Comparison of ENCODE assay signal across 8 mouse cellular contexts in the genomic region with DNA sequence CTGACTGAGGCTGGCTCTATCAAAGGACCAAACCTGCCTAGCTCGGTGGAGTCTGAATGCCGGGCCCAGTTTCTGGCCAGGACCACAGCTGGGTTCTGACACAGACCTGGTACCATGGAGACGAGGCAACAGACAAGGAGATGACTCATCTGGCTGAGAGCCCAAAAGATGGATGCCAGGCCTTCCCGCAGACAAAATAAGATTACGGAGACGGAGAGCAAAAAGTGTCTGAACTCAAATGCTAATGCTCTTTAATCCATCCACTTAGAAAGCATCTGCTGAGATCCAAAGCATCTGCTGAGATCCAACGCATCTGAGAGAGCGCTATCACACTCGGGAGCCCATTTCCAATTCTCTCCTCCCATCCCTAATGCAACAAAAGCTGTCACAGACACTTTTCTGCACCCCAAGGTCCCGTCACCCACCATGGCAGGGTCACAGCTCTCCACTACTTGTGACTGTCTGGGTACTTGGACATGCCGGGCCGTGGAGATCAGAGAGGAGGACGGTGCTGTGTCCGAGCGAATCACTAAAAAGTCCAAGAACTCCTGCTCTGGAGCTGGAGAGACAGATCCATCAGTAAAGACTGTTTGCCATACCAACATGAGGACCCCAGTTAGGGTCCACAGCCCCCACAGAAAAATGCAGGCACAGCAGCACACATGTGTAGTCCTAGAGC.
DNase-seq lines count a peak whose midpoint lies in the region; ATAC-seq and TF ChIP-seq lines count a peak whose summit lies in the region.

No protein-coding gene starts in this region.

- WGBS in forebrain, embryonic 16.5 days = 45% methylated on average over 15 of the region's 15 CpGs
- WGBS in lung, embryonic 14.5 days = 59% methylated on average over 15 of the region's 15 CpGs

- H3K27me3 ChIP-seq in forebrain, embryonic 16.5 days (replicated peaks; ENCODE audit: control insufficient read depth, insufficient read depth, low read length) = no peaks in the 10 kb centered on the region
- H3K27me3 ChIP-seq in lung, embryonic 14.5 days (ENCODE audit: insufficient read depth, low read length) = no peaks in the 10 kb centered on the region

- H3K27ac ChIP-seq in forebrain, embryonic 16.5 days (ENCODE audit: low read length) = peak overlapping the region; percentile 57
- peak overlapping the region; percentile 70; the same call in 1 of the 2 replicates for H3K27ac ChIP-seq in lung, embryonic 14.5 days (ENCODE audit: low read depth)

- H3K9ac ChIP-seq in forebrain, embryonic 16.5 days (replicated peaks; ENCODE audit: low read depth, low read length) = no peak overlapping the region
- no peak overlapping the region for H3K9ac ChIP-seq in lung, embryonic 14.5 days

- no peaks in the 10 kb centered on the region for H3K9me3 ChIP-seq in forebrain, embryonic 16.5 days (ENCODE audit: control insufficient read depth, low read length)
- H3K9me3 ChIP-seq in lung, embryonic 14.5 days (ENCODE audit: low read depth, low read length) = no peaks in the 10 kb centered on the region

- DNase-seq in cerebellum, adult 11-12 months = peak; percentile 6
- DNase-seq in cerebellum, adult 11 months = no peak
- peak; percentile 87 to 94 for DNase-seq in adrenal gland, adult (ENCODE audit: inconsistent age in 2 of 2, low spot score in 1 of 2)
- peak; percentile 48 to 73 for DNase-seq in heart, postnatal 14 days
- peak; percentile 69 for DNase-seq in lung, embryonic 14.5 days
- peak; percentile 67 to 72 for DNase-seq in right cerebral cortex, postnatal 36 days (ENCODE audit: low spot score in 2 of 2)
- no peak for DNase-seq in spleen, postnatal 36 days (ENCODE audit: low spot score in 2 of 2)

- H3K4me2 ChIP-seq in forebrain, embryonic 16.5 days (ENCODE audit: low read length) = peak overlapping the region; percentile 20; the same call in 1 of the 2 replicates
- H3K4me2 ChIP-seq in lung, embryonic 14.5 days = no peak overlapping the region

- no peak overlapping the region for H3K4me3 ChIP-seq in forebrain, embryonic 16.5 days (replicated peaks; ENCODE audit: low read length)
- no peak overlapping the region for H3K4me3 ChIP-seq in lung, embryonic 14.5 days (ENCODE audit: low read depth, low read length)

- no peaks in the 10 kb centered on the region for H3K36me3 ChIP-seq in forebrain, embryonic 16.5 days (ENCODE audit: control insufficient read depth, insufficient read depth)
- no peaks in the 10 kb centered on the region for H3K36me3 ChIP-seq in lung, embryonic 14.5 days (ENCODE audit: insufficient read depth)

- intact Hi-C loops in heart, postnatal 14 days (cut with DNase I) = no loop called here

- TF ChIP-seq CTCF in lung, embryonic 14.5 days (IDR thresholded peaks at IDR 0.05; ENCODE audit: low read depth) = no peak

- peaks cover 29% of the 10 kb centered on the region for H3K4me1 ChIP-seq in forebrain, embryonic 16.5 days (replicated peaks; ENCODE audit: control insufficient read depth, insufficient read depth, low read length)
- 0 out of 2 replicates have a peak, but pooled peaks cover 2% of the 10 kb centered on the region for H3K4me1 ChIP-seq in lung, embryonic 14.5 days (ENCODE audit: insufficient read depth)

- ATAC-seq in forebrain, embryonic 16.5 days = peak; percentile 47
- peak; percentile 64; the same call in 1 of the 2 replicates for ATAC-seq in lung, embryonic 14.5 days (ENCODE audit: insufficient read depth)

Comparison
In these comparisons a context has a peak if more than half of its experiments do, and no peak if none do; other contexts are left out.
1. DNase-seq: peak in cerebellum, adult 11-12 months (single experiment), adrenal gland, adult (2 of 2), heart, postnatal 14 days (2 of 2), lung, embryonic 14.5 days (single experiment) and right cerebral cortex, postnatal 36 days (2 of 2); none in cerebellum, adult 11 months (single experiment) and spleen, postnatal 36 days (0 of 2).